Mouse (Mus musculus) thymus, postnatal 10 days (tissue): Measurements from ENCODE around the gene Tnfrsf17.
"Not testable (repeated sequence)": the region's sequence is repeated elsewhere in the genome, so short reads cannot be mapped to it uniquely, and the experiment has no call there.

ENCODE experiments used
- DNase-seq, 2 experiments: peaks; one replicate each; pipeline ENCODE4 v3.0.0; 2021; ENCODE audit warnings: low spot score in 2 of 2

Tnfrsf17 gene

GRCm38 (mm10) chr16:11331030-11331429, 17.4 kb downstream of the Tnfrsf17 start:
- DNase-seq = no peak

DNA sequence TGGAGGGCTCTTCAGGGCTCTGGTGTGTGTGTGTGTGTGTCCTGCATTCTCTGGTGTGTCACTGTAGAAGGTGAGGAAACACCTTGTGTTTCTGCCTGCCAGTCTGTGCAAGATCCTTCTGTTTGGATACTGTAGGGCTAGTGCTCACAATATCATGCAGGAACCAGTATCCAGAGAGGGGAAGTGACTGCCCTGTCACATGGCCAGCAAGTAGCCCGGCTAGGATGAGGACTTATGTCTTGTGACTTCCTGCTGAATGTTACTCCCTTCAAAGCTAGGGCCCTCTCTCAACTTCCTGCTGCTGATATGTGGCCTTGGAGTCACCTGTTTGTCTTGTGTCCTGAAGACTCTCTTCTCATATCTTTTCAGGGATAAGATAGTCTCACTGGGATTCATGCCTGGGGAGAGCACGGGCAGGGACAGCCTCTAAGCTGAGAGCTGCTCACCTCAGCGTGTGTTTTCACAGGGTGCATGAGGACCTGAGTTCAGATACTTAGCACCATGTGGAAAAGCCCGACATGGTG, 29.7 kb downstream of the Tnfrsf17 start:
- no peak for DNase-seq

- DNase-seq = no peak
Observed at GRCm38 (mm10) chr16:11351903-11352302, 38.3 kb downstream of the Tnfrsf17 start.

DNA sequence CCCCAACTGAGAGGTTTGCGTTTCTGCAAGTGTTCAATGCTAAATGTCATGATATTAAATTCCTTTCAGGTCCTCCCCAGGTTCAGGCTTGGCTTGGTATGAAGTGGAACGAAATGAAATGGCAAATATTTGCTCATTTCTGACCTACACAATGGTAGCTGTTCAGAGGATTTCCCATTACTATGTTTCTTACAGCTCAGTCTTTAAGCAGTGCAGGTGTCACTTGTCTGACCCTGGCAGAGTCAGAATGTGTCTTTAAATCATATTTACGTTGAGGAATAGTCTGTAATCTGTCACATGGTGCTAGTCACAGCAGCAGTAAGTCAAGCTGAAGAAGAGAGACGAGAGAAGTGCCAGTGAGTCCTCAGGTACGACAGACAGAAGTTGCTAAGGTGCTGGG, 45.6 kb downstream of the Tnfrsf17 start:
- DNase-seq = no peak

GRCm38 (mm10) chr16:11359919-11360318, 46.3 kb downstream of the Tnfrsf17 start:
- DNase-seq = no peak

- not testable (repeated sequence) for DNase-seq
Observed at GRCm38 (mm10) chr16:11360576-11360975, 47.0 kb downstream of the Tnfrsf17 start.

- DNase-seq = no peak
Observed at GRCm38 (mm10) chr16:11365626-11366025, 52.0 kb downstream of the Tnfrsf17 start.

- DNase-seq = no peak
Observed at GRCm38 (mm10) chr16:11366851-11367250, 53.2 kb downstream of the Tnfrsf17 start.

DNA sequence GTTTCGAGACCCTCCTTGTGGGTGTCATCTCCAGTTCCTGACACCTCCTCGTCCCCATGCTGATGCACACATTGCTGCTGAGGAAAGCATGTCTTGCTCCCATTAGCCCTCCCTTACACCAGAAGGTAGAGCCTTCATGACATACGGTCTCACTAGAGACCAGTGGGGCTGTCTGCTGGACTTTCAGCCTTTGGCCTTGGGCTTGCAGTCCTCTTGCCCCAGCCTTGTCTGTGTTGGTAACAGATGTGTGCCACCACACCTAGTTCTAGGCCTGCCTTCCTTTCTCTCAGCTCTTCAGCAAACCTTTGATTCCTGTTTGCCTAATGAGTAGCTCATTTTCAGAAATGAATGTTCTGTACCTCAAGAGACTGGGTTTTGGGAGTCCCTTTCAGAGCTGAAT, 54.8 kb downstream of the Tnfrsf17 start:
- DNase-seq = no peak

DNA sequence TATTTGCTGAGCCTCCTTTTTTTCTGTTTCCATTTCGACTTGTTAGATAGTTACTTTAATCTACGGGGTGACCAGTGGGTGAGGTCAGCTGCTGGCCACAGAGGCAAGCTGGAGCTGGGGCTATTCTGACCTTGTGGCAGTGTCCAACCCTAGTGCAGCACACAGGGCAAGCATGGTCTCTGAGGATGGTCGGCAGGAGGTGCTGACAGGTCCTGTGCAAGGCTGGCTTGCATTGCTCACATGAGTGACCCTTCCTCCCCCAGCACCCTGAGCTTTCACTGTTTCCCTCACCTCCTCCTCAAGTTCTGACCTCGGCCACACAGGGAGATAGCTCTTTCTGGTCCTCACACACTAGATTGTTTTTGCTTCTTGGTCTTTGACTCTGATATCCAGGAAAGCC, 55.5 kb downstream of the Tnfrsf17 start:
- no peak for DNase-seq

- no peak for DNase-seq
Observed at GRCm38 (mm10) chr16:11369642-11370041, 56.0 kb downstream of the Tnfrsf17 start.
